Comparison of ENCODE assay signal across 8 mouse cellular contexts in genomic region chr4:152072121-152072601, GRCm38 (mm10). TPM values are rescaled to one million over a fixed set of nuclear protein-coding genes. Genes with fewer than 3 reads are reported as not detected.
DNase-seq lines count a peak whose midpoint lies in the region; ATAC-seq and TF ChIP-seq lines count a peak whose summit lies in the region.

Gene Plekhg5, plus strand, starts transcription at chr4:152072498.

- no peak within 1 kb of the TSS for H3K9ac ChIP-seq in kidney, embryonic 14.5 days (ENCODE audit: low read depth, low read length)
- no peak within 1 kb of the TSS for H3K9ac ChIP-seq in hindbrain, postnatal 0 days (replicated peaks; ENCODE audit: low read length)
- no peak within 1 kb of the TSS for H3K9ac ChIP-seq in liver, embryonic 12.5 days

- H3K4me2 ChIP-seq in kidney, embryonic 14.5 days (replicated peaks; ENCODE audit: low read depth, low read length), result no peak within 1 kb of the TSS
- H3K4me2 ChIP-seq in hindbrain, postnatal 0 days (ENCODE audit: low read depth, low read length), result peak within 1 kb of the TSS; percentile 18; the same call in 1 of the 2 replicates
- no peak within 1 kb of the TSS for H3K4me2 ChIP-seq in liver, embryonic 12.5 days

- TF ChIP-seq CTCF in hindbrain, postnatal 0 days (IDR thresholded peaks at IDR 0.05; ENCODE audit: low read depth), result no peak

- no peaks in the 10 kb centered on the region for H3K27me3 ChIP-seq in kidney, embryonic 14.5 days (ENCODE audit: control insufficient read depth, insufficient read depth, low read length)
- H3K27me3 ChIP-seq in hindbrain, postnatal 0 days (ENCODE audit: insufficient read depth, low read length), result no peaks in the 10 kb centered on the region
- H3K27me3 ChIP-seq in liver, embryonic 12.5 days (replicated peaks), result peaks cover 17% of the 10 kb centered on the region

- no peaks in the 10 kb centered on the region for H3K36me3 ChIP-seq in kidney, embryonic 14.5 days (ENCODE audit: control insufficient read depth, insufficient read depth, low read length)
- no peaks in the 10 kb centered on the region for H3K36me3 ChIP-seq in hindbrain, postnatal 0 days (ENCODE audit: insufficient read depth, low read length)
- no peaks in the 10 kb centered on the region for H3K36me3 ChIP-seq in liver, embryonic 12.5 days

- peaks cover 12% of the 10 kb centered on the region; the same call in 1 of the 2 replicates for H3K4me1 ChIP-seq in kidney, embryonic 14.5 days (ENCODE audit: control insufficient read depth, insufficient read depth, low read length)
- 0 out of 2 replicates have a peak, but pooled peaks cover 5% of the 10 kb centered on the region for H3K4me1 ChIP-seq in hindbrain, postnatal 0 days (ENCODE audit: insufficient read depth, low read length)
- H3K4me1 ChIP-seq in liver, embryonic 12.5 days, result peaks cover 34% of the 10 kb centered on the region

- H3K27ac ChIP-seq in kidney, embryonic 14.5 days (ENCODE audit: low read depth, low read length), result no peak within 1 kb of the TSS
- peak within 1 kb of the TSS; percentile 52; the same call in 1 of the 2 replicates for H3K27ac ChIP-seq in hindbrain, postnatal 0 days
- H3K27ac ChIP-seq in liver, embryonic 12.5 days, result no peak within 1 kb of the TSS

- no peak for ATAC-seq in kidney, embryonic 14.5 days (ENCODE audit: low FRiP score, low TSS enrichment)
- ATAC-seq in hindbrain, postnatal 0 days, result peak; percentile 66
- no peak for ATAC-seq in liver, embryonic 12.5 days

- H3K4me3 ChIP-seq in kidney, embryonic 14.5 days (ENCODE audit: low read length), result no peak within 1 kb of the TSS
- no peak within 1 kb of the TSS for H3K4me3 ChIP-seq in hindbrain, postnatal 0 days (ENCODE audit: low read length)
- H3K4me3 ChIP-seq in liver, embryonic 12.5 days, result no peak within 1 kb of the TSS

- H3K9me3 ChIP-seq in kidney, embryonic 14.5 days (ENCODE audit: control insufficient read depth, low read length), result no peaks in the 10 kb centered on the region; the same call in 1 of the 2 replicates
- no peaks in the 10 kb centered on the region for H3K9me3 ChIP-seq in hindbrain, postnatal 0 days (ENCODE audit: low read length)
- H3K9me3 ChIP-seq in liver, embryonic 12.5 days (replicated peaks), result no peaks in the 10 kb centered on the region

- intact Hi-C loops in gastrocnemius, postnatal 36 days (cut with DNase I), result no loop called here

- no peak for DNase-seq in kidney, adult 11 months
- peak; percentile 51 for DNase-seq in ZHBTc4 (ENCODE audit: low read depth, low spot score)
- DNase-seq in gastrocnemius, postnatal 36 days, result peak; percentile 40 to 44
- peak; percentile 66 for DNase-seq in hindbrain, postnatal 0 days (ENCODE audit: low spot score)
- peak; percentile 79 to 85 for DNase-seq in lung, adult 18-20 months
- no peak for DNase-seq in thymus, postnatal 10 days (ENCODE audit: low spot score in 2 of 2)

- WGBS in kidney, embryonic 14.5 days, result 69% methylated on average over 10 of the region's 10 CpGs
- WGBS in hindbrain, postnatal 0 days, result 30% methylated on average over 10 of the region's 10 CpGs
- 26% methylated on average over 10 of the region's 10 CpGs for WGBS in liver, embryonic 12.5 days (ENCODE audit: insufficient replicate concordance)

RNA-seq across cellular contexts. Expression of gene Plekhg5, which starts in this region (rescaled TPM):
- polyA plus RNA-seq in kidney, embryonic 14.5 days (2014; fragmentation: Nextera tagmentation; extraction: Ambion mirVana), result 10.4 and 16.1 TPM in 2 replicates
- total RNA-seq in gastrocnemius, postnatal 36 days (2021), result 1 to 10 TPM; 6.3 to 6.4 TPM
- 20.7 and 21.0 TPM in 2 replicates for total RNA-seq in hindbrain, postnatal 0 days (2014; rRNA removed)
- polyA plus RNA-seq in hindbrain, postnatal 0 days (2015; fragmentation: Nextera tagmentation; extraction: Ambion mirVana), result 13.1 and 13.3 TPM in 2 replicates
- 7.7 and 8.4 TPM in 2 replicates for polyA plus RNA-seq in liver, embryonic 12.5 days (2016; fragmentation: Nextera tagmentation; extraction: Ambion mirVana)

Comparison
In these comparisons a context has a peak if more than half of its experiments do, and no peak if none do; other contexts are left out.
1. DNase-seq: peak in ZHBTc4 (single experiment), gastrocnemius, postnatal 36 days (2 of 2), hindbrain, postnatal 0 days (single experiment) and lung, adult 18-20 months (2 of 2); none in kidney, adult 11 months (single experiment) and thymus, postnatal 10 days (0 of 2).